Mouse (Mus musculus) midbrain, postnatal 0 days (tissue): ENCODE measurements at regions not wholly inside any gene's neighbourhood (a gene's known extent, or its start where the extent isn't known, plus 50 kb on each side); places are given as distances from the start of the nearest gene placed in this dataset.

Source experiments
- ATAC-seq: fragments of 200-750 bp; cut with Nextera tagmentation; 2 replicates; pipeline ENCODE4 v1.8.0; 2017; ENCODE audit warnings: moderate number of reproducible peaks, mild to moderate bottlenecking, moderate TSS enrichment, moderate library complexity; ENCODE audit not compliant: low FRiP score
- DNase-seq: peaks from one replicate; pipeline ENCODE4 v3.0.0-alpha.2; 2015; ENCODE audit warnings: low spot score
- H3K27ac ChIP-seq: fragments of 300-500 bp; sonication (generic); 2 replicates; pipeline ENCODE4 v1.5.1; 2014; ENCODE audit warnings: low read depth, mild to moderate bottlenecking, low read length, mixed read lengths
- H3K27me3 ChIP-seq: fragments of 300-500 bp; sonication (generic); 2 replicates; pipeline ENCODE4 v1.6.1; 2014; ENCODE audit warnings: low read length, control low read depth, mixed read lengths; ENCODE audit not compliant: insufficient read depth
- H3K36me3 ChIP-seq: fragments of 300-500 bp; sonication (generic); 2 replicates; pipeline ENCODE4 v1.6.1; 2014; ENCODE audit warnings: low read length, control low read depth, mixed read lengths; ENCODE audit not compliant: insufficient read depth
- H3K4me1 ChIP-seq: fragments of 300-500 bp; sonication (generic); 2 replicates; pipeline ENCODE4 v1.6.1; 2014; ENCODE audit warnings: mild to moderate bottlenecking, control low read depth, antibody characterized with exemption, low read length, mixed read lengths; ENCODE audit not compliant: insufficient read depth
- H3K4me2 ChIP-seq: fragments of 300-500 bp; sonication (generic); 2 replicates; pipeline ENCODE4 v1.6.1; 2014; ENCODE audit warnings: low read depth, mild to moderate bottlenecking, low read length, mixed read lengths; ENCODE audit not compliant: poor library complexity, severe bottlenecking
- H3K4me3 ChIP-seq: fragments of 300-500 bp; sonication (generic); 2 replicates; pipeline ENCODE4 v1.5.1; 2014; ENCODE audit warnings: low read depth, mild to moderate bottlenecking, low read length, moderate library complexity
- H3K9ac ChIP-seq: fragments of 300-500 bp; sonication (generic); replicated peaks from 2 replicates; pipeline ENCODE4 v1.6.1; 2014; ENCODE audit warnings: mild to moderate bottlenecking, low read length, moderate library complexity, mixed read lengths; ENCODE audit not compliant: poor library complexity, severe bottlenecking
- H3K9me3 ChIP-seq: fragments of 300-500 bp; sonication (generic); 2 replicates; pipeline ENCODE4 v1.6.1; 2016; ENCODE audit warnings: low read length, control low read depth
- CTCF ChIP-seq: IDR thresholded peaks from 2 replicates; pipeline ENCODE4 v1.5.1; 2016; ENCODE audit warnings: antibody characterized with exemption, mild to moderate bottlenecking
- WGBS: fragments of 180-500 bp; shearing (Covaris S2); extraction: QIAGEN DNeasy Blood & Tissue Kit; methylation state at CpG from one replicate; pipeline ENCODE4 v1.1.7; 2014; 5-methylcytosine and 5-hydroxymethylcytosine counted together

DNA sequence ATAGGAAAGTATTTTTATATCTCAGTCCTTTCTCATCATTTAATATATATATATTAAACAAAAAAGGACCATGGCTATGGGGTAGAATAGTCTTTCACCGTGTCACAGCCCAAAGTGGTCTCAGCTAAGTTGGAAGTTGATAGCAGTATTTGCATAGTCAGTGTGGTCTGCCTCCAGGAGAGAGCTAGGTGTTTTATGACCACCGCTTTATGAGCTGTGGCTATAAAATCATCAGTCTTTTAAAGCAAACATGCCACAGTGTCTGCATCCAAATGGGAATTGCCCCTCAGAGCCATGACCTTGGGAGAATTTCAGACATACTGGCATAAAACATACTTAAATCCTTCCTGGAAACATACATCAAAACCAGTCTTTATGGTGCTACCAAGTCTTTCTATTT lies 140.9 kb upstream of the Cdkn2b start:
- Histone ChIP-seq H3K9me3 (no peaks in the 10 kb centered on the region), H3K4me3 (no peak overlapping the region), H3K4me2 (no peak overlapping the region), H3K36me3 (no peaks in the 10 kb centered on the region), H3K27me3 (no peaks in the 10 kb centered on the region), H3K27ac (no peak overlapping the region), H3K9ac (no peak overlapping the region), H3K4me1 (no peaks in the 10 kb centered on the region)
- DNase-seq (no peak), ATAC-seq (no peak)
- TF ChIP-seq CTCF, result no peak
- 68% methylated on average over 2 of the region's 2 CpGs for WGBS

DNA sequence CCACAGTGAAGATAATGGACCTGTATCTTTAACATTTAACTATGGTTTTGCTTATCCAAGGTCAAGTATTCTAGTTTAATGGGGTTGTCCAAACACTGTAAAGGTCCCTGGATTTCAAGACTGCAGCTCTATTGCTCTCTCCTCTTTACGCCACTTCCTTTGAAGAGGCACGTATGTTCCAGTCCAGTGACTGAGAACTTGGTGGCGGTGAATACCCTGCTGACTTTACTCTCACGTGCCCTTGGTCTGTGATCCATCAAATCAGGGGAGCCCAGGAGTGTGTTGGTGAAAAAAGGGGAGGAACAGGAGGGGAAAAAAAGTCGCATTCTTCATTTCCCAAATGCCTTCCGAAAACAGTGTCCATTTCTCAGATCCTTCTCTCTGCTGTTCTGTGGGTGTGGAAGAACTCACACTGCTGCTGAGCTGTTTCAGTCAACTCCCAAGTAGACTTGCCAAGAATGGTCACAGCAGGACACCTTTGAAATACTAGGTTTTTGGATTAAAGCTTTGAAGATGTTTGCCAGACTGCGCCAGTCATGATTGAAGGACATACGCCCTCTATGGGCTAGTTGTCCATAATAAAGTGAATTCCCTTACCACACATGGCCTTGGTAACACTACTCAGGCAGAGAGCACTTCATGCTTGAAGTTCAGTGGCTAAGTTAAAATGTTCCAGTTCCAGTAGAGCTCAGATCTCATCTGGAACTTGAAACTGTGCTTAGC lies 136.1 kb upstream of the Cdkn2b start:
- DNase-seq (peak; percentile 71), ATAC-seq (no peak)
- WGBS, result 42% methylated on average over 8 of the region's 8 CpGs
- Histone ChIP-seq H3K4me3 (no peak overlapping the region), H3K27ac (no peak overlapping the region), H3K4me2 (no peak overlapping the region), H3K27me3 (no peaks in the 10 kb centered on the region), H3K4me1 (no peaks in the 10 kb centered on the region), H3K9ac (no peak overlapping the region), H3K36me3 (no peaks in the 10 kb centered on the region), H3K9me3 (no peaks in the 10 kb centered on the region)
- peak; percentile 38 for TF ChIP-seq CTCF

DNA sequence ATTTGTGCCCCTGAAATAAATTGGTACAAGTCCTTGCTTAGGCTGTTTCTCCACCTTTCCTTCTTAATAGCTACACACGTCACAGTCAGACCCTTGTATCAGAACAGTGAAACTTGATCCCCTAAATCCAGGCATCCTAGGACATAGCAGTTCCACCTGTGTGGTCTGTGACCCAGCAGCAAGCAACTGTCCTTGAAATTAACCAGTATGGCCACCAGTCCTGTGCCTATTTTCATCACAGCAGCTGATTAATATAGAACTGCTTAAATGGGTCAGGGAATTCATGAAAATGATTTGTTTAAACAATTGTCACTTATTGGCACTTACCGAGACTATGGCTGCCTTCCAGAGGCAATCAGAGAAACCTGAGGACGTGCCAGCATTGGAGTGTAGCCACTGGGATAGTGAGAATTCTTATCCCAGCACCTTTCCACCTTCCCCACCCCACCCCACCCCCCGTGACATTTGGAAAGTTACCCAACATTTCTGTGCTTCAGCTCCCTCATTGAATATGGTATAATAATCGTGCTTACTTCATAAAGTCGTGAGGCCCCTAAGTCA lies 135.4 kb upstream of the Cdkn2b start:
- H3K9me3 ChIP-seq, result no peaks in the 10 kb centered on the region
- ATAC-seq (no peak), DNase-seq (peak; percentile 40)
- no peak overlapping the region for H3K4me2 ChIP-seq
- no peaks in the 10 kb centered on the region for H3K27me3 ChIP-seq
- H3K4me3 ChIP-seq, result no peak overlapping the region
- no peaks in the 10 kb centered on the region for H3K4me1 ChIP-seq
- WGBS, result 72% methylated on average over 6 of the region's 6 CpGs
- H3K36me3 ChIP-seq, result no peaks in the 10 kb centered on the region
- TF ChIP-seq CTCF, result no peak
- no peak overlapping the region for H3K27ac ChIP-seq
- H3K9ac ChIP-seq, result no peak overlapping the region

DNA sequence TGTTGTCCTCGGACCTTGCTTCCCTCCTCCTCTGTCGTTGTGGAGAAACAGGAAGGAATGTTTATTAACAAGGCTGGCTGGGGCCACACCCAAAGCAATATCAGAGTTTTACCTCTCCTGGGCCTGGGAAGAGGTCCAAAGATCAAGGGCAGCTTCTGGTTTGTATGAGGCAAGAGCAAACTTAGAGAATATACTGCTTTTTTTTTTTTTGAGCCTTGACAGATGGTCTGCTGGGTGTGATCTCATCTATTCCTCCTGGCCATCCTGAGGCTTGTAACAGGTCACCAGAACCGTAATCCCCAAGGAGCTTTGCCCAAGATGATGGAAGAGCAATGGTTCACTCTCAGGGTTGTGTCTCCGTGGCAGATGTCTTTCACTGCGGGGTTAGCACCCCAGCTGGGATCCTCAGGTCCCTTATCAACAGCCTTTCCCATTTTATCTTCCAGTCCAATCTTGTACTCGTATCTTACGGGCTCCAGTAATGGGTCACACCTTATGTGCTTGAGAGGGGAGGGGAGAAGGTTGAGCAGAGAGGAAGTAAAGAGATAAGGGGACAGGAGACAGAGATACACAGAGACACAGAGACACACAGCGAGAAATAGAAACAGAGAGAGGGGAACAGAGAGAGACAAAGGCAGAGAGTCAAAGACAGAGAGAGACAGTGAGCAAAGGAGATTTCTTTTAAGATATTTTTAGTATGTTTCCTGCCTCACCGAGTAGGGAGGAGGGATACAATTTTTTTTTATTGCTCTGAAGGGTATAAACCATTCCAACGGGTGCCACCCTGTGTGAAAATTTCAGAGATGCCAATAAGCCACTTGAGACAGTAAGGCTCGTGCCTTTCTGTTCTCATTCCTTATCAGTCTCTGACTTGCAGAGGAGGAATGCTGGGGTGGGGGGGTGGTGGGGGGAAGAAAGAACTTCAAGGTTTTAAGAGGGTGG lies 134.6 kb upstream of the Cdkn2b start:
- H3K4me1 ChIP-seq, result no peaks in the 10 kb centered on the region
- no peaks in the 10 kb centered on the region for H3K9me3 ChIP-seq
- no peak overlapping the region for H3K9ac ChIP-seq
- WGBS, result 73% methylated on average over 11 of the region's 11 CpGs
- no peak for ATAC-seq
- no peak overlapping the region for H3K4me3 ChIP-seq
- H3K27me3 ChIP-seq, result no peaks in the 10 kb centered on the region
- no peak for TF ChIP-seq CTCF
- H3K27ac ChIP-seq, result no peak overlapping the region
- H3K36me3 ChIP-seq, result no peaks in the 10 kb centered on the region
- no peak overlapping the region for H3K4me2 ChIP-seq
- DNase-seq, result peak; percentile 21

DNA sequence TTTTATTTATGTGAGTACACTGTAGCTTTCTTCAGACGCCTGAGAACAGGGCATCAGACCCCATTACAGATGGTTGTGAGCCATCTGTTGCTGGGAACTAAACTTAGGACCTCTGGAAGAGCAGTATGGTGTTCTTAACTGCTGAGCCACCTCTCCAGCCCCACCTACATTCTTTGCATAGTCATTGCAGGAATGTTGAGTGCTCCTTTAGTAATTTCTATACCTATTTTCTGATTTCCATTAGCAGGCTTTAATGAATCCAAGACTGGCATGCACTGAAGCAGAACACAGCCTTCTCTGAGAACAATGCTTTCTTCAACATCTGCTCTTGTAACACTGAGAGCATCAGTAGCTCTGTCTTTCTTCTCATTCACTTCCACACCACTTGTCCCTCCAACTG lies 131.7 kb upstream of the Cdkn2b start:
- H3K36me3 ChIP-seq, result no peaks in the 10 kb centered on the region
- H3K4me3 ChIP-seq, result no peak overlapping the region
- H3K4me2 ChIP-seq, result no peak overlapping the region
- no peak overlapping the region for H3K9ac ChIP-seq
- no peak for TF ChIP-seq CTCF
- WGBS, result 83% methylated on average over 1 of the region's 1 CpGs
- ATAC-seq (no peak), DNase-seq (no peak)
- no peak overlapping the region for H3K27ac ChIP-seq
- no peaks in the 10 kb centered on the region for H3K27me3 ChIP-seq
- H3K9me3 ChIP-seq, result no peaks in the 10 kb centered on the region
- H3K4me1 ChIP-seq, result no peaks in the 10 kb centered on the region

DNA sequence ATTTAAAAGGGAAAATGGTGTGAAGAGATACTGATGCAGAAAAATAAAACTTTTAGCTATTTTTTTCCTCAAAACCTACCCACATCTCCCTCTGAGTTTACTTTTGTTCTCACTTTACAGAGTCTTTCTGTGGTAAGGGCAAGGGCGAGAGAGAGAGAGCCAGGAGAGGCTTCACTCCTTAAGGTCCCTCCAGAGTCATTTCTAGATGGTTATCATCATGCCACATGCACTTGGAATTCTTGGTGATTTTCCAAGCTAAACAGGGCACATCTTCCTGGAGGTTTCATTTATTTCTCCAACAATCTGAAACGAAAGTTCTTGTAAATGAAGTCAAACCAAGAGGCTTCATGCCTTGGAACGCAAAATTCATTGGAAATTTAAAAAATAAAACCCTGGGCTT lies 130.0 kb upstream of the Cdkn2b start:
- H3K4me1 ChIP-seq, result no peaks in the 10 kb centered on the region

More for the DNA sequence above, 130.0 kb upstream of the Cdkn2b start:
- TF ChIP-seq CTCF, result no peak
- WGBS, result 76% methylated on average over 3 of the region's 3 CpGs
- Histone ChIP-seq H3K36me3 (no peaks in the 10 kb centered on the region), H3K27me3 (no peaks in the 10 kb centered on the region), H3K9me3 (no peaks in the 10 kb centered on the region), H3K9ac (no peak overlapping the region), H3K4me3 (no peak overlapping the region), H3K4me2 (no peak overlapping the region), H3K27ac (no peak overlapping the region)
- DNase-seq, result no peak
- ATAC-seq, result no peak
